Mouse (Mus musculus) granulocyte monocyte progenitor cell, adult 5-6 weeks (primary cell): ENCODE results near the gene Spdl1. TPM values are rescaled to one million over a fixed set of nuclear protein-coding genes. Genes with fewer than 3 reads are reported as not detected.
"Not testable (repeated sequence)": the region's sequence is repeated elsewhere in the genome, so short reads cannot be mapped to it uniquely, and the experiment has no call there.

Experiments
- ATAC-seq: replicated peaks from 2 replicates; pipeline ENCODE4 v1.8.0; 2016; ENCODE audit warnings: mild to moderate bottlenecking, moderate TSS enrichment, inconsistent platforms; ENCODE audit not compliant: poor library complexity, severe bottlenecking
- total RNA-seq, 2 experiments: library from RNA; stranded (forward) in 1 of 2; stranded (reverse) in 1 of 2; fragments of 200-712, 200-1000 nt in 1 of 2; fragments of >200 nt in 1 of 2; fragmentation: Nextera tagmentation in 1 of 2; gene quantifications; 2 replicates each; pipeline ENCODE4 v1.2.3; 2014 to 2017

The Spdl1 gene
- total RNA-seq, 2 experiments from 2014 or later = 6.1 to 42.0 TPM

DNA sequence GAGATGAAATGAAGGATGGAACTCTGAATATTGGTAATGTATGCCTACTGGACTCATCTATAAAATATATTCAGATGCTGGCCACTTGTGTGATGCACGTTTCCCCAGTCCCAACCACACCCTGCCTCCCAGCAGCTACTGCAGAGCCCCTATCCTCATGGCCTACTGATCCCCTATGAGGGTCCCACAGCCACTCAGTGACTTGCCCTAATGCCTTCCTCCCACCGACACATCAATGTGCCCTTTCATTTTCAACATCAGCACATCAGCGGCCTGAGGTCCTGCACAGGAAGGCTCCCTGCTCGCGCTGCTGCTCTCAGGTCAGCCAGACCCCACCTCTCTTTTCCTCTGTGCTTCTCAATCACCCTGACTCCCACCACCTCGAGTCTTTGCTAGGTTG lies 19.1 kb downstream of the Spdl1 start:
- no peak for ATAC-seq

DNA sequence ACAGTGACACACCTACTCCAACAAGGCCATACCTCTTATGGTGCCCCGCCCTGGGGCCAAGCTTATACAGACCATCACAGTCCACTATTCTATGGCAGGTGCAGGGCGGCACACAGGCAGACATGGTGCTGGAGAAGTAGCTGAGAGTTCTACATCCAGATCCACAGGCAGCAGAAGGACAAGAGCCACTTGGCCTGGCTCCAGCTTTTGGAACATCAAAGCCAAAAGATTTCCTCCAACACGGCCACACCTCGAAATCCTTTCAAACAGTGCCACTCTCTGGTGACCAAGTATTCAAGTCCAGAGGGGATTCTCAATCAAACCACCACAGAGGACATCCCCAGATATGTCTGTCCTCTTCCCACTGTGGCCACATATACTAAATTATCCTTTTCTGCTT lies 28.4 kb downstream of the Spdl1 start:
- ATAC-seq = not testable (repeated sequence)

DNA sequence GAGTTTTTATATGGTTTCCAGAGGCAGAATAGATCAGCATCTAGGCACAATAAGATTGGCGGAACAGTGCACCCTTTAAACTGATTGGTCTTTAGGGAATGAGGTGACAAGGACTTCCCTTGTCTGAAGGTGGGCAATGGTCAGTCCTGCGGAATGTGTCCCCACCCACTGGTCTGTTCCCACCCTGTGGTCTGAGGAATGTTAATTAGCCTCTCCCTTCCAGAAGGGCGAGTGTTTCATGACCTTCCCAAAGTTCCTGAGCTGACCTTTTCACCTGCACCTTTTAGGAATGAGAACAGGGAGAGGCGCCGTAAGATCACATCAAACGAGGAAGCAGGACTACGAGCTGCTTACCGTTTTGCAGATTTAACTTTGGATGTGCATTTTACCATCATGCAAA lies 35.4 kb downstream of the Spdl1 start:
- not testable (repeated sequence) for ATAC-seq

DNA sequence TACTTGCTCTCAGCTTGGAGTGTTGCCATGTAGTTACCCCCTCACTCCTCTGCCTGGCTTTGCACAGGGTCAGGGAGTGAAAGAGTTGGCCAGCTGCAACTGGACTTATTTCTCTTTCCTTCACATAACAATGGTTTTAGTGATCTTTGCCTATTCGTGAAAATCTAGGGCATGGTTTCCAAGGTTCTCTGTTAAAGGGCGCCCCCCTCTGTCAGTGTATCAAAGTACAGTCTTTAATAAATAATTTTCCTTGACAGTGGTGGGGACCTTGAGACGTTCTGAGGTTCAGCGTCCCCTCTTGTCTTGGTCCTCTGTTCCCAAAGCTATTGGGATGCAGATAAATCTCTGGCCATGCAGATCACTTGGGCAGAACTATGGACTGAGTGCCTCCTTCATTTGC lies 37.3 kb downstream of the Spdl1 start:
- ATAC-seq = peak; percentile 76

DNA sequence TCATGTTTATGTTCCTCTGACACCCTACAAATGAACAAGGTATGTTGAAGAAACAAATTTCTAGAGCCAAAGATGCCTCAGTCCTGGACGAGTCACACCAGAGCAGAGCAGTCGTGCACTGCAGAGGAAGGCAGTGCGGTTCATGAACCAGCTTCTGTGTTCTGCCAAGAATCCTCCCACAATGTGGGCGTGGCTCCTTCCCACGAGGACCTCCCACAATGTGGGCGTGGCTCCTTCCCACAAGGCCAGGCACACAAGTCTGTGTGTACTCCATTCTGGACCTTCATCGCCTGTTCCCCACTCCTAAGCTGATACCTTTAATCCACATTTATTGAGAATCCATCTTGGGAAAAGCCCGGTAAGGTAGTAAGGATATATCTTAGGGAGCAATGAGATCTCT lies 41.6 kb downstream of the Spdl1 start:
- ATAC-seq = peak; percentile 77

DNA sequence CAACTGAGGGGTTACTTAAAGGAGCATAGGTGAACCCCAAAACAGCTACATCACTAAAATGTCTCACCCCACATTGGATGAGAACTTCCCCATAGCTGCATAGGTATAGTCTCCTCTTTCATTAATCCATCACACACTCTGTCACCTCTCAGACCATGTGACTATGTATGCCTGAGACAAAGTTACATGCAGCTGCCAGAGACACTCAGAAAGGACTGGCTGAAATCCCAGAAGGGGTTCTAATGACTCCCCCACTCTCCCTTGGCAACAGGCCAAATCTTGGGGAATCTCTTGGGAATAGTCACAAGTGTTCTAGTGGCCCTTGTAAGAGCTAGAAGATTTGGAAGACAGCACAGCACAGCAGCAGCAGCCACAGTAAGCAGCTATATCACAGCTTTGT lies 48.6 kb downstream of the Spdl1 start:
- ATAC-seq = no peak

DNA sequence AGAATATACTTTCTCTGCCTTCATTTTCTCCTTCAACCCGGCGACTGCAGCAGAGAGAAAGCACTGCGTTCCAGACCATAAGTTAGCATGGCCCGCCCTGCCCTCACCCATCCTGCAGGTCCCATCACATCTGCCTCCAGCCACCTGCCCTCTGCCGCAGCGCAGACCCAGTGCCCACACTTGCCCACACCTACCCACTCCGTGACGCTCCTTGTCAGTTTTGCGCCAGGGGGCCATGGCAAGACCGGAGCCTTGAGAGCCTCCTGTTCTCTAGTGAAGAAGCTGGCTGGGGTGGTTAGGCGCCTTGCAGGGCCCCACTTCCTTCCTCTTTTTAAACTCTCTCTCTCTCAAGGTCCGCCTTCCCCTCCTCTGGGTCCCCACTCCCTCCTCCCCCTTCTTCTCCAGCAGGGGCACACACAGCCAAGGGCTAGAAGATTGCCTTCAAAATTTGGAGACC lies 49.8 kb downstream of the Spdl1 start, which contains the start of gene Dock2:
TSS of gene Dock2 (minus strand) at position 306 of the 457 bp plus-strand sequence.
- ATAC-seq = peak; percentile 80

DNA sequence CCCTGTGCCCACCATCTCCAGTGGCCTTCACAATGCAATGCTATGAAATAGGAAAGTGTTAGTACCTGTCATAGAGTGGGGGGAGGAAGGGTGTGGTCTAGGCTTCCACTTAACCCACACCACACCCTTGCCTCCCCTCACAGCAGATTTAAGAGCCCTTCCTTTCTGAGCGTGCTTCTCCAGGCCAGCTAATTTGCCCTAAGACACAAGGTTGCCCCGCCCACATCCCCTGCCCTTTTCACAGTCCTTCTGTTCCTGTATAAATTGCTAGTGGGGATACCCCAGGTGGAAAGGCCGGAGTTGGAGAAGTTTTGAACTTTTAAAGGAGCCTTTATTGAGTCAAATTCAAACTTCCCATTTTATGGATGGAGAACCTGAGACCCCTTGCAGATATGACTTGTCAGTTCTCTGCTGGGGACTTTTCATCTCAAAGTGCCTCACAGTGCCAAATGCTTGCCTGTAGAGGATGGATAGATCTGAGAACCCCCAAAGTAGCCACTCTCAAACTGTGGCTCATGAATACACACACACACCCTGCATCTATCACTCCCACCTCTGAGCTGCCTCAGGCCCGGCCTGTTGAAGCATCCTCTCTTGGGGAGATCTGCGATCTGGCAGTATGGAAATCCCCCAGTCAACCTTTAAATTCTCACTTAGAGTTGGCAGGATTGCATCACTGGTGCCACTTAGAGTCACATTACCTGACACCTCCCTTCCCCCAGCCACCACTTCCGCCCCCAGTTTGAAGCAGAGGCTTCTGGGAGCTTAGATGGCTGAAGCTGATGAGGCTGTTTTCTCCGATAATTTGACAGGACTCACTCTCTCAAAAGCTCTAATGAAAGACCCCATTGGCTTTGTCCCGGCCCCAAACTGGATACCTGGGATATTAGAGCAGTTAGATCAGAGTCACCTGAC lies 50.7 kb downstream of the Spdl1 start:
- peak; percentile 52 for ATAC-seq

DNA sequence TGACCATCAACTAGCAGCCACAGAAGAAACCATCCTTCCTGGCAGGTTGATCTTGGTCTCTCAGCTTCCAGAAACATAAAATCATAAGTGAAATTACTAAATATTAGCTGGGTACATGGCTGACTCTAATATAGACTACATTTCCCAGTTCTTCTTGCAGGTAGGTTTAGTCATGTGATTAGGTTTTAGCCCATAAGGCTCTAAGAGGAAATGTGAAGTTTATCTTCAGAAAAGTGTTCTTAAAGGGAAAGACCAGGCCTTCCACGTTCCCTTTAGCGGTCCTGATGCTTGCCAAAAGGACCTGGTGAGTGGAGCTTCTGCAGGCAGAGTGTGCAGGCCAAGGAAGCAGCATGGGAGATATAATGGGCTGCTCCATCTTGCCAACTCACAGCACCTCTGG lies 52.7 kb downstream of the Spdl1 start:
- no peak for ATAC-seq

DNA sequence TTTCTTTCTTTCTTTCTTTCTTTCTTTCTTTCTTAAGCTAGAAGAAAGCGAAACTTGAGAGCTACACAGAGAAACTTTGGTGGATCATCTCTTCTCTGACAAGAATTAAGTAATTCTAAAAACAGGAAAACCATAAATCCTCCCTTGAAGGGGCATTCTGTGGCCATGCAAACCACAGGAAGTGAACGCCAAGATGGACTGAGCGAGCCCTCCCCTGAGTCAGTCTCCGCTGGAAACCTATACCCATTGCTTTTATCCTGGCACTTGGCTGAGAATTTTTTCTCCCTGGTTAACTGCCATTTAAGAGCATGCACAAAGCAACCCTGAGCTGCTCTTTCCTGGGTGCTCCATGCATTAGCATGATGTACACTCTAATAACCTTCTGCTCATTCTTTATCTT lies 53.5 kb downstream of the Spdl1 start:
- peak; percentile 35 for ATAC-seq

DNA sequence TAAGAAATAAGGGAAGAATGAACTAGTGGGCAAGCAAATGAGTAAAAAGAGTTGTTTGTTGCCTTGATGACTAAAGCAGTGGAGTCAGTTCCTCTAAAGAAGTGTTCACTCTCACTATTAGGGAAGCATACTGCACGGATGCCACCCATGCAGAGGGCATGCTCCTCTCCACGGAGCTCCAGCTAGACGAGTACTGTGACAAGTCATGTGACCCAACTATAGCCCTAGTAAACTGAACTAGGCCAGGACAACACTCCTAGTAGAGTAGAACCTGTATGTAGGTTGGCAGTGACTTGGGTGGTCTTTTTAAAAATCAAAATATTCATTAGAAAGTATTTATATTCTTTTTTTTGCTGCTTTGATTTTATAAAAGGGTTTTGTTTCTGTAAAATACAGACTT lies 55.1 kb downstream of the Spdl1 start:
- ATAC-seq = peak; percentile 53

DNA sequence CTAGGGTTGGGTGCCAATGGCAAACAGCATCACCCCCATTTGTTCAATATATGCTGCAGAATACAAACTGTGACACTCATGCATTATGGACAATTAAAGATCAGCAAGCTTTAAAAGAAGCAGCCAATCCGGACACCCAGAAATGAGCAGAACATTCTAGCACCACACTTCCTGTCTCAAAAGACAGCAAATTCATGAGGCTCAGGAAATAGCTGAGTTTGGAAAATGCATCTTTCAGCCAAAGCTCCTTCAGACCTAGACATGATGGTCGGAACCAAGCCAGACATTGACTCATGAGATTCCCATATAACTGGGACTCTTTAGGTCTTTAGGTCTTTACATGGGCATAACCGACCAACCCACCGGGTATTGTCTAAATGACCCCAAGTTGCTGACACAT lies 55.9 kb downstream of the Spdl1 start:
- ATAC-seq = no peak

DNA sequence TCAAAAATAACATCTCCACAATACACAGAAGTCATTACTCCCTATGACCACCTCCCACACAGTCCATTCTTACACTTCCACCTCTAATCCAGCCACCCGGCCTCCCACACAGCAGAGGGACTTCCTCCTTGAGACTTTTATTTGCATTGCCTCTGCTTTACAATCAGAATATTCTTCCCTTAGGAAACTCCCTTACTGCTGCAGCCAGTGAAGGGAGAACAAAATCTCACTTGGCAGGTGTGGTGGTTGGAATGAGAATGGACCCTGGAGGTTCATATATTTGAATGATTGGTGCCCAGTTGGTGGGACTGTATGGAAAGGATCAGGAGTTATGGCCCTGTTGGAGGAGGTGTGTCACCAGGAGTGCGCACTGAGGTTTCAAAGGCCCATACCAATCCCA lies 57.4 kb downstream of the Spdl1 start:
- ATAC-seq = no peak

DNA sequence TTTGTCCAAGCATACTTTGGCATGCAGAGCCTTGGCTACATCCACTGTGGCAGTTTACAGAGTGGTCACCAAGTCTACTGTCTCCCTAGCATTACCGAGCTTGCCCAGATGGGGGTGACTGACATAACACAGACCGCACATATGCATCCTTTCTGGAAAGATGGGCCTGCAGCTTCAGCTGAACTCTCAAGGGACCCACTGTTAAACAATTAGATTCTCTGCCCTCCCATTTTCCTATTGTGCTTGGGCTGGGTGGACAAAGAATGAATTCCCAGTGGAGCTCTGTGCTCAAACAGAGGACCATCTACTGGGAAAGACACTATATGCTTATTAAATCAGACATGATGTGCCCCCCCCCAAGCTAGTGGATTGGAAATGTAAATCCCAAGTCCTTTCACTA lies 58.8 kb downstream of the Spdl1 start:
- ATAC-seq = no peak

DNA sequence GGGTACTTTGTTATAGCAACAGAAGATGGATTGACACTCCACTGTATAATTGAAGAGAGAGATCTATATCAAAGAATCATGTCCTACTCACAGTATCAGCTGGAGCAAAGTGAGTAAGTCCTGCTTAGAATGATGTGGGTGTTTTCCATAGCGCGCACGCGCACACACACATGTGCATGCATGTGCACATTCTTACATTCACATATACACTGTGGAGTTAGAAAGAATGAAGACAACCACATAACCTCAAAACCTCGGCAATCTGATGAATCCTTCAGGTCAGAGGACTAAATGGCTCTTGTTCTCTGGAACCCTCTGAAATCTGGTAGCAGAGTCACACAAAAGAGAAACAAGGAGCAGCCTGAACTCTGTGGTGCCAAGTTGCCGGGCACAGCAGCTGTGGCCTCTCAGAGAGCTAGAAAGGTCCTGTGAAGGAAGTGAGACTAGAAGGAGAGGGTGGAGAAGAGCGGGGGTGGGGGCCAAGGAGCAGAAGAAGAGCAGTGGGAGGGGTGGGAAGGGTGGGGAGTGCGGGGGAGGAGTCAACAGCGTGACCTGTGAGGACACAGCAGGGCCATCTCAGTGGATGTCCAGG lies 60.0 kb downstream of the Spdl1 start:
- ATAC-seq = peak; percentile 39

DNA sequence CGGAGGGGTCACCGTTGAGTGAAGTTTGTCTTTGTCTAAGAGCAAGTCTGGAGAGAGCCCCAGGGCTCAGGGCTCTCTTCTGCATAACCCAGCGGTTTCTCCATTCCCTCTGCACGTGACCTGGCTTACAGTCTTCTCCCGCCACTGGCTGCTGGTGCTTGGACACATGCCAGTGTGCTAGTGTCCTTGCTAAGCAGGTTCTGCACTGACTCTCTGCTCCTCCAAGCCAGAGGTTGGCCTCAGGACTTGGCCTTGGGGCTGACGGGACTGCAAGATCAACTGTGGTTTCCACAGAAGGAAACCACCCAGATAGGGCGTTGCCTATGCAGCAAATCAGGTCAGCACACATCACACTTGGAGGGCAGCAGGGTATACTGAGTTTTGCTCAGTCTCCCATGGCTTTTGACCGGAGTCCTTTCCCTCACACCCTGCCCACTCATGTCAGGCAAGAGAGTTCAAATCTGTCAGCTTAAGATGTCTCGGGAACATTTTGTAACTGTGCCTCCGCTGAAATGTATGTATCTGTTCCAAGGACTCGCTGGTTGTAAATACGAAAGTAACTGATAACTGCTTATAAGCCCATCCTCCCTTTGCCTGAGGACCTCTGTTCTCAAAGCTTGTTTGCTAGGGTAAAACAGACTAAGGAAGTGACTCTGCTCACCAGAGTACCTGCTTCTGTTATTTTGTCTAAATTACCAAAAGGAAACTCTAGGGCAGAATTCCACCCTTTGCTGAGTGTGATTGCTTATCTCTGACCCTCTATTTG lies 62.0 kb downstream of the Spdl1 start:
- ATAC-seq = peak; percentile 69

DNA sequence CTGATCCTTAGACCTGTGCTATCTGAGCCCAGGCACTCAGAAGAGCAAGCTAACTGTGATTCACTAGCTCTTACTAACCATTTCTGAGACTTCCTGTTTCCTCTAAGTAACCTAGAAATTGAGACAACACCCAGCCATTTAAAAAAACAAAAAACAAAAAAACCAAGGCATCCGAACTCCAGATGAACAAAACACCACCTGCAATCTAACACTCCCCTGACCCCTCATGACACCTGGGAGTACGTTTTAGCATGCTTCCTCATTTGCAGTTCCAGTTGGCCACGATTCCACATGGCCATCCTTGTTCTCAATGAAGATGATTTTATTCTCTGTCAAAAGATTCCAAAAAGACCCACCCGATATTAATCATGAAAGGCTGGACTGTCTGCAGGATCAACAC lies 62.8 kb downstream of the Spdl1 start:
- ATAC-seq = 0 out of 2 replicates have a peak, but pooled peaks have one; percentile 9

DNA sequence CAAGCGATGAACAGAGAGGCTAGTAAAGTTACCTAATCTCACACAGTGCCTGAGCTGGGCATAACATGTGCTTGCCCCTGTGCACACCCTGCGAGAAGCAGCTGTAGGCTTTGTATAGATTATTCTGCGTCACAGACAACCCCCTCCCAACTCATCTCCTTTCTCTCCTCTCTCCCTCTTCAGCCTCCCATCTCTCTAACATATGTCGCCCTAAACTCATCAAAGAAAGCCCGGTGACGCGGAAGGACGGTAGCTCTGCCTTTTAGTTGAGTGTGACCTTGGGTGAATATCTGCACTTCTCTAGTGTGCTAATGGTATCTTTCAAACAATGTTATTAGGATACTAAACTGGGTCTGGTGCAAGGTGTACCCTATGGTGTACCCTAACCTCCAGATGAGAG lies 63.5 kb downstream of the Spdl1 start:
- ATAC-seq = no peak

DNA sequence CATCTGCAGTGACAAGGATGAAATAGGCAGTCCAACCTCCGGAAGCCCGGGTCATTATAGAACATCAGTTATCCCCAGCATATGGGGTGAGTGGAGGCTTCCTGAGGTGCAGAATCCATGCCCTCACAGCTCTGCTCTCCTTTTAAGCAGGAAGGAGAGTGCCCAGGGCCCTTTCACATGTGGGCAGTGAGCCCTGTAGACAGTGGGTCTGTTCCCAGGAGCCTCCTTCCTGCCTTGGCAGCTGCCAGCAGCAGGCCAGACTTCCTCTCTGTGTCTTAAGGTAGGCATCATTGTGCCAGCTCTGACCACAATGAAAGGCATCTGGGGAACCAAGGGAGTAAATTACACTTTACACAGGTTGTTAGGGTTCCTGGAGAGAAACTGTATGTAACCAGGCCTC lies 64.0 kb downstream of the Spdl1 start:
- ATAC-seq = peak; percentile 32; the same call in 1 of the 2 replicates

DNA sequence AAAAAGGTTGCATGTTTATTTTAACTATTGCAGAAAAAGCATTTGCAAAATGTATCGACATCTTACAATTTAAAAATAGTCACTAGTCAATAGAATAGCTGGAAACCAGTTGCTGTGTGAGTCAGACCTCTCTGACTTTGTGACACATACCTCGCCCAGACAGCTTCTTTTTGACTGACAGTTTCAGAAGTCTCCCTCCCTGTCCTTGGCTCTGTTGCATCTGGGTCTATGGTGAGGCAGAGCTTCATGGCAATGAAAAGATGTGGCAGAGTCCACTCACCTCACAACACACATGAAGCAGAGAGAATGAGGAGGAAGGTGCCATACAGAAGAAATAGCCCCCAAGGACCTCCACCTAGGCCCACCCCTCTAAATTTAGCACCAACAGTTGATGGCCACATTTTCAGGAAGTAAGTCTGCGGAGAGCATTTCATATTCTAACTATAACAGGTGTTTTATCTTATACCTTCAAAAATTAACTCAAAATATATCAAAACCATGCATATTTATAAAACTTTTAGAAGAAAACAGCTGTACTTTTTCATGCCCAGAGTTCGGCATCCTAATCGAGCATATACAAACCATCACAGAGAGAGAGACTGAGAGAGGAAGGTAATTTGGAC lies 69.6 kb downstream of the Spdl1 start:
- ATAC-seq = peak; percentile 22; the same call in 1 of the 2 replicates
